Mouse (Mus musculus): ENCODE measurements around the gene Sesn2. TPM values are rescaled to one million over a fixed set of nuclear protein-coding genes. Genes with fewer than 3 reads are reported as not detected.
A peak's percentile ranks its signal among the peaks of the same experiment; 100 is the strongest.
"Not testable (repeated sequence)": the region's sequence is repeated elsewhere in the genome, so short reads cannot be mapped to it uniquely, and the experiment has no call there.

Gene Sesn2
- 12.3 and 13.3 TPM in 2 replicates for polyA plus RNA-seq (2016; fragmentation: Nextera tagmentation; extraction: Ambion mirVana)

DNA sequence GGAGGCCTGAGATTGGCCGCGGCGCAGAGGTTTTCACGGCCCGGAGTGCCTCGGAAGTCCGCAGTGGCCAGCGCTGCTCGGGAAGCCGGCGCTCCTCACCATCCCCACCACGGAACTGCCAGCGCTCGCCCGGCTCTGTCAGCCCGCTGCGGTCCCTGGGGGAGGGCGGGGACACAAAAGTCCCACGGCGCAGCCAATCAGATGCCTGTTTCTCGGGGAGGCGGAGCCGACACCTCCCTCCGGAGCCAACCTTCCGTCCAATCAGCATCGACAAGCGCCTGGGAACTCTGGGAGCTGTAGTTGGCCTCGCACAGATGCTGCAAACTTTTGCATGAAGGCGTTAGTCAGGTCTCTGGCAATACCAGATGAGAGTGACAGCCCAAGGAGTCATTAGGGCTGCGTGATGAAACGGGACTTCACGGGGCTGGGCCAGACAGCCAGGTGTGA lies at the start of gene Sesn2:
Sesn2 (minus strand) TSS at position 150 of the 447 bp plus-strand sequence.
- Histone ChIP-seq H3K4me3 (peak within 1 kb of the TSS; percentile 85), H3K9me3 (no peaks in the 10 kb centered on the region), H3K27me3 (replicated peaks; ENCODE audit: low read depth, poor library complexity, severe bottlenecking) (0 out of 2 replicates have a peak, but pooled peaks cover 7% of the 10 kb centered on the region), H3K27ac (replicated peaks) (peak within 1 kb of the TSS; percentile 81), H3K4me1 (peaks cover 49% of the 10 kb centered on the region), H3K36me3 (replicated peaks) (no peaks in the 10 kb centered on the region)
- 0% methylated on average over 32 of the region's 32 CpGs for WGBS
- peak; percentile 97 for DNase-seq (ENCODE audit: low spot score)

DNA sequence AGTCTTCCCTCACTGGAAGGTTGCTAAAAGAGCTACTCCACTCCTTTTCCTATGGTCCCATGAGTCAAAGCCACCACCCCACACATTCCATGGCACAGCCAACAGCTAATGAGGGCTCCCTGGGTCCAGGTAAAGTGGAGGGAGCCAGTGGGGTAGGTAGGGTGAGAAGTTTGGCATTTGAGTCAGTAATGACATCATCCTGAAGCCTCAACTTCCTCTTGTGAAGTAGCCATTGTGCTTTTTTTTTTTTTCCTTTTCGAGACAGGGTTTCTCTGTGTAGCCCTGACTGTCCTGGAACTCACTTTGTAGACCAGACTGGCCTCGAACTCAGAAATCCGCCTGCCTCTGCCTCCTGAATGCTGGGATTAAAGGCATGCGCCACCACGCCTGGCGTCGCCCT lies 45.2 kb upstream of the Sesn2 start:
- H3K27ac ChIP-seq (replicated peaks); DNase-seq (ENCODE audit: low spot score); H3K27me3 ChIP-seq (replicated peaks; ENCODE audit: low read depth, poor library complexity, severe bottlenecking); H3K4me1 ChIP-seq; H3K4me3 ChIP-seq; H3K9me3 ChIP-seq: not testable (repeated sequence)
- H3K36me3 ChIP-seq (replicated peaks) = peaks cover 50% of the 10 kb centered on the region
- whole genome bisulfite sequencing = 91% methylated on average over 7 of the region's 7 CpGs

DNA sequence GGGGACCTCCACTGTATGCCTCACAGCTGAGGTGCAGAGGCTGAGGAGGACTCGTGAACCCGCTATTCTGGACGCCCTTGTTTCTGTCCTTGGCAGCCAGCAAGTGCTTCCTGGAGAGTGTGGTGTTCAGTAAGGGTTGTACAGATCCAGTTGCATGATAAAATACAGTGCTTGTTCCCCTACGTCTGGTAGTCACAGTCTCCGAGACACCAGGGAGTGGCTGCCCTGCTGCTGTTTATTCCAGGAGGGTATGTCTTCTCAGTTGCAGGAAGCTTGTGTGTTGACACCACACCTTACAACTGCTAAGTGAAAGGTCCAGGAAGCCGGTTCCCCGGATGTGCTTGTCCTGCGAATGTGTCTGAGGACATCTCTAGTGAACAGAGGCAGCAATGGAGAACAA lies 44.4 kb upstream of the Sesn2 start:
- peaks cover 59% of the 10 kb centered on the region for H3K36me3 ChIP-seq (replicated peaks)
- no peaks in the 10 kb centered on the region for H3K9me3 ChIP-seq
- H3K27ac ChIP-seq (replicated peaks) = no peak overlapping the region
- no peak for DNase-seq (ENCODE audit: low spot score)
- no peak overlapping the region for H3K4me3 ChIP-seq
- 84% methylated on average over 8 of the region's 8 CpGs for WGBS
- no peaks in the 10 kb centered on the region for H3K4me1 ChIP-seq
- no peaks in the 10 kb centered on the region for H3K27me3 ChIP-seq (replicated peaks; ENCODE audit: low read depth, poor library complexity, severe bottlenecking)

DNA sequence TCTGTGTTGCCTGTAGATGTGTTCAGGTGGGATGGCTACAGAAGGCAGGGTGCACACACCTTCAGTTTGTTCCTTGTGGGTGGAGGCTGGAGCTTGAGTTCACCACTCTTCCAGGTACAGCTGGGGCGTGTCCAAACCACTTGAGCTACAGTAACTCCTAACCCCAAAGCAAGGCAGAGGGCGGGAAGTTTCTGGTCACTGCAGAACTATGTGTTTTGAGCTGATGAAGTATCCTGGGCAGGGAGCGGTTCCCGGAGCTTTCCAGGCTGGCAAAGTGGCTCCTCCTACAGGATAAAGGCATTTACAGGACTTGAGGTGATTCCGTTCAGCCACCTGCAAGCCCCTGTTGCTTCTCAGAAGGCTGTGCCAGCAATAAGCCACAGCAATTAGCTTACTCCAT lies 43.9 kb upstream of the Sesn2 start:
- WGBS = 77% methylated on average over 5 of the region's 5 CpGs
- DNase-seq (ENCODE audit: low spot score) = no peak
- Histone ChIP-seq H3K9me3 (no peaks in the 10 kb centered on the region), H3K27me3 (replicated peaks; ENCODE audit: low read depth, poor library complexity, severe bottlenecking) (no peaks in the 10 kb centered on the region), H3K4me3 (no peak overlapping the region), H3K36me3 (replicated peaks) (peaks cover 63% of the 10 kb centered on the region), H3K4me1 (no peaks in the 10 kb centered on the region), H3K27ac (replicated peaks) (no peak overlapping the region)

DNA sequence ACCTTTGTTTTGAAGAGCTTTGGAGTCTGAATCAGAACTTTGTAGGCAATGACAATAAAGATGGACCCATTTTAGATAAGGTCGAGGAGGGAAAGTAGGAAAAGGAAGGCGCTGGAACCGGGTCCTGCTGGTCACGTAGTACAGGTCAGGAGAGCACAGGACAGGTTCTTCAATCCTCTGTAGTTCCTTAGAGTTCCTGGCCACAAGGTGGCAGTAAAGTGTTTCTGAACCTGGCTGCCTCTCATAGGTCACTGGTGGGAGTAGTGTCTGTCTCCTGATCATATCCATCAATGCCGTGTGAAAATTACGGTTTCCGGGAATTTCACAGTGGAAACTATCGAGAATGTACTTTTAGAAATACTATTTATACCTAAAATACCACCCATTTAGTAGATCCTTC lies 35.5 kb upstream of the Sesn2 start:
- H3K9me3 ChIP-seq = no peaks in the 10 kb centered on the region
- WGBS = 51% methylated on average over 8 of the region's 8 CpGs

DNA sequence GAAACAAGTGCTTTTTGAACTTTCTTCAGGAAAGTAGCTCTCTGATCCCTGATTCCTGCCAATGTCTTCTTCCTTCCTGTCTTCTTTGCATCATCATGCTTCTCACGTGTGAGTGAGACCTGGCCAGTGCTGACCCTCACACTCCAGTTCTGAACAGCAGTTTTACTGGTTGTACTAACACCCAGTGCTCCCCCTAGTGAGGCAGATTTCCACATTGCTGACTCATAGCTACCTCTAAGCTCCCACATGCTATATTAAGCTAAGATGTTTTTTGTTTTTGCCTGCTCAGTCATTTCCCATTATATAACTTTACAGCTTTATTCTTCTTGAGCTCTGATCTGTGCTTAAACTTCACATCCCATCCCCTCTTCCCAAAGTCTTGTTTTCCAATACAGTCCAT lies 32.4 kb upstream of the Sesn2 start:
- Histone ChIP-seq H3K27me3 (replicated peaks; ENCODE audit: low read depth, poor library complexity, severe bottlenecking) (no peaks in the 10 kb centered on the region), H3K4me3 (no peak overlapping the region), H3K27ac (replicated peaks) (no peak overlapping the region), H3K9me3 (no peaks in the 10 kb centered on the region), H3K4me1 (peaks cover 1% of the 10 kb centered on the region; the same call in 1 of the 2 replicates), H3K36me3 (replicated peaks) (peaks cover 97% of the 10 kb centered on the region)
- WGBS = 61% methylated on average over 1 of the region's 1 CpGs
- DNase-seq (ENCODE audit: low spot score) = no peak

More for the DNA sequence above, 35.5 kb upstream of the Sesn2 start:
- peak; percentile 65 for DNase-seq (ENCODE audit: low spot score)
- no peaks in the 10 kb centered on the region for H3K4me1 ChIP-seq
- no peak overlapping the region for H3K4me3 ChIP-seq
- H3K27ac ChIP-seq (replicated peaks) = no peak overlapping the region
- no peaks in the 10 kb centered on the region for H3K27me3 ChIP-seq (replicated peaks; ENCODE audit: low read depth, poor library complexity, severe bottlenecking)
- H3K36me3 ChIP-seq (replicated peaks) = peaks cover 99% of the 10 kb centered on the region

GRCm38 (mm10) chr4:132541413-132541812 lies 31.1 kb upstream of the Sesn2 start:
- H3K36me3 ChIP-seq (replicated peaks) = peaks cover 89% of the 10 kb centered on the region
- DNase-seq (ENCODE audit: low spot score) = no peak
- no peak overlapping the region for H3K4me3 ChIP-seq
- H3K27ac ChIP-seq (replicated peaks) = no peak overlapping the region
- WGBS = 88% methylated on average over 4 of the region's 4 CpGs
- no peaks in the 10 kb centered on the region for H3K27me3 ChIP-seq (replicated peaks; ENCODE audit: low read depth, poor library complexity, severe bottlenecking)
- H3K9me3 ChIP-seq = no peaks in the 10 kb centered on the region
- H3K4me1 ChIP-seq = peaks cover 14% of the 10 kb centered on the region

- peaks cover 23% of the 10 kb centered on the region for H3K4me1 ChIP-seq
- H3K4me3 ChIP-seq = no peak overlapping the region
- H3K36me3 ChIP-seq (replicated peaks) = peaks cover 70% of the 10 kb centered on the region
- no peak overlapping the region for H3K27ac ChIP-seq (replicated peaks)
- no peaks in the 10 kb centered on the region for H3K27me3 ChIP-seq (replicated peaks; ENCODE audit: low read depth, poor library complexity, severe bottlenecking)
- no peak for DNase-seq (ENCODE audit: low spot score)
- 95% methylated on average over 5 of the region's 5 CpGs for WGBS
- no peaks in the 10 kb centered on the region for H3K9me3 ChIP-seq
These were observed 29.2 kb upstream of the Sesn2 start for GRCm38 (mm10) chr4:132539481-132539880.

- Histone ChIP-seq H3K4me3 (peak within 1 kb of the TSS; percentile 100), H3K27me3 (replicated peaks; ENCODE audit: low read depth, poor library complexity, severe bottlenecking) (no peaks in the 10 kb centered on the region), H3K36me3 (replicated peaks) (peaks cover 45% of the 10 kb centered on the region), H3K27ac (replicated peaks) (peak within 1 kb of the TSS; percentile 96), H3K9me3 (no peaks in the 10 kb centered on the region), H3K4me1 (peaks cover 49% of the 10 kb centered on the region)
- peak; percentile 95 for DNase-seq (ENCODE audit: low spot score)
- WGBS = under 1% methylated on average over 60 of the region's 60 CpGs
These were observed 25.3 kb upstream of the Sesn2 start, which contains the start of gene Dnajc8 for GRCm38 (mm10) chr4:132535406-132536121. Gene Dnajc8, plus strand, starts transcription at chr4:132535550.

DNA sequence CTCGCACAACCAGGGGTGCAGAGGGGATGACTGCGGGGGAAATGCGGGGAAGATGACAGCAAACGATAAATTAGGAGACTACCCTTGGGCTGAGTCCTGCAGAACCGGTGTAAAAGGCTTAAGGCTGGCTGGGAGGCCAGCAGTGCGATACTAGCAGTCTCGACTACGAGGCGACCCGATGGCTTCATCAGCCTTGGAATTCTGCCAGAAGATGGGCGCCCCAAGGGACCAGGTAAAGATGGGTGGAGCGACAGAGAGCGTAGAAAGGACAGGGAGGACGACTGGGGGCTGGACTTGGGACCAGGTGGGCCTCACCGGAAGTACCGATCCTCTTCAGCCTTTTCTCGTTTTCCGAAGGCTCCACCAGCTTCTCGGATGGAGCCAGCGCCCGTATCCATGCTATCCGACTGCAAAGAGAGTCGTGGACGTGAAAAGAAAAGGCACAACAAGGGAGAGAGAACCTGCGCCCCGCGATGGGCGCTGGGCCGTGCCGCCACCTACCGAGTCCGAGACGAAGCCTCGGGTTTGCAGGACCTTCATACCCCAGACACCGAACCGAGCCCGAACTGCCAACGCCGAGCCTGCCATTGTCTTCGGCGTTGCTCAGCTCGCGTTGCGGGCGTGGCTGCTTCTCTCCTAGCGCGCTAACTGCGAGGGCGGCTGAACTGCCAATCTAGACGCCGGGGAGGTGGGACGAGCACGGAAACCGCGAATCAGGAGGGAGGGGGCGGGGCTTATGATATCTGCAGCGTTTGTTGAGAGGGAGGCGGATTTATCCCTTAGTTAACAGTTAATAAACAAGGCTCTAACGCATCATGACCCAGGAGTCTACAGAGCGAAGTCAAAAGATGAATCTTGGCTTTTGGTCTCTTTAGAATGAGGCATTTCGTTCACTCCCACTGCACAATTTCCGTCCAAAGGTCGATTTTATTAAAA lies 22.9 kb upstream of the Sesn2 start, which contains the start of gene Atpif1:
Atpif1 (minus strand) TSS at position 679 of the 936 bp plus-strand sequence.
- no peaks in the 10 kb centered on the region for H3K27me3 ChIP-seq (replicated peaks; ENCODE audit: low read depth, poor library complexity, severe bottlenecking)
- under 1% methylated on average over 63 of the region's 63 CpGs for WGBS
- H3K4me3 ChIP-seq = peak within 1 kb of the TSS; percentile 88
- peaks cover 49% of the 10 kb centered on the region for H3K4me1 ChIP-seq
- peak; percentile 95 for DNase-seq (ENCODE audit: low spot score)
- H3K27ac ChIP-seq (replicated peaks) = peak within 1 kb of the TSS; percentile 97
- H3K36me3 ChIP-seq (replicated peaks) = peaks cover 43% of the 10 kb centered on the region
- no peaks in the 10 kb centered on the region for H3K9me3 ChIP-seq

DNA sequence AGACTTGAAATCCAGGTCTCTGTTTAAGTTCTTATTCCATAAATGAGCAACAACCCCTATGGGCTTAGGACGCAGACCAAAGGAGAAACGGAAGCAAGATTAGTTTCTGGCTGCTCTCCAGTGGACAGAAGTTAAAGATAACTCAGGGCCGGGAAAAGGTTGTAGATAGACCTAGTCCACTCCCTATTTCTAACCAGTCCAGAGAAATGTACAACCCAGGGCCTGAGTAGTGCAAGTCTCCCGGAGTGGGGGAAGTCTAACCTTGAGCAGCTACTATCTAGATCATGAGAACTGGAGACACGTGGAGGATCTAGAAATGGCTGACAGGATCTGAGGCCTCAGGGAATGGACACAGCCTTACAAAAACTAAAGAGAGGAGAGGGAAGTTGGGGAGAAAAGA lies 22.2 kb upstream of the Sesn2 start:
- no peak for DNase-seq (ENCODE audit: low spot score)
- Histone ChIP-seq H3K27ac (replicated peaks) (peak overlapping the region; percentile 97), H3K4me1 (peaks cover 46% of the 10 kb centered on the region), H3K4me3 (peak overlapping the region; percentile 88), H3K9me3 (no peaks in the 10 kb centered on the region), H3K36me3 (replicated peaks) (peaks cover 38% of the 10 kb centered on the region), H3K27me3 (replicated peaks; ENCODE audit: low read depth, poor library complexity, severe bottlenecking) (no peaks in the 10 kb centered on the region)
- WGBS = 42% methylated on average over 5 of the region's 5 CpGs

- H3K4me3 ChIP-seq = no peak overlapping the region
- WGBS = 95% methylated on average over 20 of the region's 20 CpGs
- no peak overlapping the region for H3K27ac ChIP-seq (replicated peaks)
- H3K27me3 ChIP-seq (replicated peaks; ENCODE audit: low read depth, poor library complexity, severe bottlenecking) = no peaks in the 10 kb centered on the region
- peaks cover 29% of the 10 kb centered on the region for H3K4me1 ChIP-seq
- no peak for DNase-seq (ENCODE audit: low spot score)
- no peaks in the 10 kb centered on the region for H3K9me3 ChIP-seq
- H3K36me3 ChIP-seq (replicated peaks) = peaks cover 36% of the 10 kb centered on the region
These were observed 19.9 kb upstream of the Sesn2 start for GRCm38 (mm10) chr4:132530033-132530804.
